Mouse (Mus musculus) gastrocnemius, adult 8-10 months (tissue): Measurements from ENCODE around the gene Adam33. TPM values are rescaled to one million over a fixed set of nuclear protein-coding genes. Genes with fewer than 3 reads are reported as not detected.
A peak's percentile ranks its signal among the peaks of the same experiment; 100 is the strongest.
"Not testable (repeated sequence)": the region's sequence is repeated elsewhere in the genome, so short reads cannot be mapped to it uniquely, and the experiment has no call there.

Experiments
- DNase-seq, 2 experiments: peaks; one replicate each; pipeline ENCODE4 v3.0.0; 2022; ENCODE audit warnings: low spot score in 2 of 2
- total RNA-seq, 4 experiments: library from RNA; stranded (reverse); gene quantifications; 2 replicates each; pipeline ENCODE4 v1.2.4; 2022

The Adam33 gene
- total RNA-seq, 4 experiments from 2014 or later: 0.82 to 1.8 (median 1.3) TPM

- no peak for DNase-seq
Observed at GRCm38 (mm10) chr2:131058672-131059071, 4.9 kb downstream of the Adam33 start.

- DNase-seq: no peak
Observed at GRCm38 (mm10) chr2:131056191-131056590, 7.4 kb downstream of the Adam33 start.

GRCm38 (mm10) chr2:131055631-131056030, 8.0 kb downstream of the Adam33 start:
- no peak for DNase-seq

DNA sequence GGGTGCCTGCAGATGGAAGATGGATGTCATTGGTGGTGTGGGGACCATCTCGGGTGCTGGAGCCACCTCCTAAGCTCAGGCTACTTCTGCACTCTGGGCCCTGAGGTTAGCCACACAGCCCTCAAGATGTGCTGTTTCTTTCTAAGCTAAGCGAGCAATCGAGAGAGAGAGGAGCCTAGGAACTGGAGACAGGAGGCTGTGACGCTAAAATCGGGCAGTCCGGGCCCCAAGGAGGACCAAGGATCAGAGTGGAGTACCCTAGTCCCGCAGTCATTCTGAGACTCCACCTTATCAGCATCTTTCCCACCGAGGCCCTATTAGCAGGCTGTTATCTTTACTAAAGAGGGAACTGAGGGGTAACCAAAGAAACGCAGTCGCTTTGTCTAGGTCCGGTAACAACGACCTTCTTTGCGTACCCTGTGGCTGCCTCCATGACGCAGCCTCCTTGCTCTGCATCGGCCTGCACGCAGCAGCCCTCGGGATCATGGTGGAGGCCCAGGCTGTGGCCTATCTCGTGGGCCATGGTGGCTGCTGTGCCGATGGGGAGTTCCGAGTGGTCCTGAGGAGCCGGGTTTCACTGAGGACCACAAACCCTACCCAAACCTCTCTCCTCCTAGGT, 8.9 kb downstream of the Adam33 start:
- DNase-seq: no peak

DNA sequence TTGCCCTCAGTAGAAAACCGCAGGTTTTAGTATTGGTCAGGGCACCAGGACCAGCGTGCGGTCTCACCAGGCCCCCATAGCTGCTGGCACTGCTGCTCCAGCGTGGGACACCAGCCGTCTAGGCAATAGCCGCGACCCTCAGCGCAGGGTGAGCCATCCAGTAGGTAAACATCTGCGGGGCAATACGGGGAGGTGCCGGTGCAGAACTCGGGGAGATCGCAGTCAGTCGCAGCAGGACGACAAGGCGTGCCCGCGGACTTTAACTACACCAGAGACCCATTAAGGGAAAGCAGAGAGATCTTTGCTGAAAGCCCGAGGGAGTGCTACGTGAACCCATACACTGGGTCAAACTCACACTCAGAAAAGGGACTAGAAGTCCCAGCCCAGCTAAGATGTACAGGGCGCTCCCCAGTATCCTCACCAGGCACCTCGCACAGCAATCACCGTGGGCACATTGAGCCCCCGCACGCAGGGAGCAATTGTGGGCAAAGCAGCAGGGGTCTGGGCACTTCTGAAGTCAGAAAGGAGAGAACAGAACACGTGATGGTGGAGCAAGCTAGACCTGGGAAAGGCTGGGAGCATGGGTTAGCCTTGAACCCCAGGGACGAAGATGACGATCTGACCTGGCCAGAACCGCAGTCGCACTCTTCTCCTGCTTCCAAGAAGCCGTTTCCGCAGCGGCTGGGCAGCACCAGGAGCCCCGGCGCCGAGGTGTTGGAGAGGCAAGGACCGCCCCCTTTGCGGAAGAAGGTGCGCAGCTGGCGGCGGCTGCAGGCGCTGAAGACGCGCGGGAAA, 9.6 kb downstream of the Adam33 start:
- no peak for DNase-seq

DNA sequence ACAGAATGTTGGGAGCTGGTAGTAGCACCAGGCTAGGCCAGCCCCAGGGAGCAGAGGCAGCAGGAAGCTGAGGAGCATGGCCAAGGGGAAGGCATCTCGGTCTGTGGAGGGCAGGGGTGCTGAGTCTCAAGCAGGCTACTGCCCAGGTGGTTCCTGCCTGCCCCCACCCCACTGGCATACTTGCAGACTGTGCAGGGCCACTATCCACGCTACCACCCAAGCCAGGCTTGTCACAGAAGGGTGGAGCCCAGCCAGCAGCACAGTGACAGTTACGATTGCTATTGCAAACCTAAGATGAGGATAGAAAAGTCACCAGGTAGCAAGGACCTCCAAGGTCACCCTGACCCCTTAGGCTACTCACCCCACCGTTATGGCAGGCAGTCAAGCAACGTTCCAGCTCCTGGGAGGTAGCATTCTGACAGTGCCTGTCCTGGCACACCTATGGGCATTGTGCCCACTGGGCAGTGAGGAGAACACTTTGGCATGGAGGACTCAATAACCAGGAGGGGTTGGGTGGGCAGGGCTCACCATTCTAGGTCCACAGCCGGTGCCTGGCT, 10.7 kb downstream of the Adam33 start:
- DNase-seq: no peak

- no peak for DNase-seq
Observed at GRCm38 (mm10) chr2:131052043-131052442, 11.6 kb downstream of the Adam33 start.

GRCm38 (mm10) chr2:131046025-131046424, 17.6 kb downstream of the Adam33 start:
- no peak for DNase-seq

GRCm38 (mm10) chr2:131044989-131045720, 18.5 kb downstream of the Adam33 start:
- no peak for DNase-seq

- no peak for DNase-seq
Observed at GRCm38 (mm10) chr2:131044354-131044852, 19.2 kb downstream of the Adam33 start.

DNA sequence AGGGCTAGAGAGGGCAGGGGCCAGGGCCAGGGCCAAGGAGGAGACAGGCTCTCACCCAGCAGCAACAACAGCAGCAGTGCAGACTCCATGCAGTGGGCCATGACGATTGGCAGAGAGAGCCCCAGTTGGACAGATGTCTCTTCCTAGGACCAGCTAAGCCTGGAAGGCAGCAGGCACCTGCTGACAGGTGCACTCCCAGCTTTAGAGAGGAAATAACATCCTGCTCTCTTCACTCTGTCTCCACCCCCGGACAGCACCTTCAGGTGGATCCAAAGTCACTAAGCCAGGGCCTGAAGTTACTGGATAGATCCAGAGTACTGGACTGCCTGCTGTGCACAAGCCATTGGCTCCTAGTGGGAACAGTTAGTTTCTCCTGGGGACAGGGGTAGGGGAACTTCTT, 20.6 kb downstream of the Adam33 start, which contains the start of gene Gfra4:
Gfra4 (minus strand) TSS at position 101 of the 400 bp plus-strand sequence.
- DNase-seq: no peak

DNA sequence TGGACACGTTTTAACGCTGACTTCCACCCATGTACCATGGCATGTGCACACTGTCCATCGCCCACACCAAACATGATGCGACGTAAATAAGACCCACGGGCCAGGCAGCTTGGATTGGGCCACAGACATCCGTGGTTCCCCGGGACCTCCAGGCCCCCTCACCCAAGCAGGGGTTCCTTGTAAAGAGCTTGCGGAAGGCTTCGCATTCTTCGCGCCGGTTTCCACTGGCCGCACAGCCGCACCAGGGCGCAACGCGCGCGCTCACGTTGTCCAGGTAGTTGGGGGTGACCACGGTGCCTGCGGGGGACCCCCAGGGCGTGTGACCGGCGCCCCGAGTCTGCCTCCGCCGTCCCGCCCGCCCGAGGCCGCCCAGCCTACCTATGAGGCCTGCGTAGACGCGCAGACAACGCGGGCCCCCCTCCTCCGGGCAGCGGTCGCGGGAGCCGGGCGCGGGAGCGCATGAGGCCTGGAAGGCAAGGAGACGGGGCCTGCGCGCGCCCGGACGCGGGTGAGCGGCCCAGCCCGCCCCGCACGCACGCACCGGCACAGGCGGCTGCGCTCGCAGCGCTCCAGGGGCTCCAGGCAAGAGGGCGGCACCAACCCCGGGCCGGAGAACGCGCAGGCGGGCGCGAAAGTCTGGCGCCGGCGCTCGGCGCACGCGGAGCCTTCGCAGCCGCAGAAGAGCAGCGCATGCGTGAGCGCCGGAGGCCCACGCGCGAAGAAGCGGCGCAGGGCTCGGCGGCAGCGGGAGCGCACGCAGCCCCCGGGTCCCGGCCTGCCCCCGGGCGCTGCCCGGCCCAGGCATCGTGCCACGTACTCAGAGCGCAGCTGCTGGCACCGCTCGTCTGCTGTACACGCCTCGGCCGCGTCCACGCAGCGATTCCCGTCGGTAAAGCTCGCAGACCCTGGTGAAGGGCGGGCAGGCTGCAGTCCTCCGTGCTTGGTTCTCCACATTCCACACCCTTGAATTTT, 22.5 kb downstream of the Adam33 start:
- no peak for DNase-seq

- DNase-seq: no peak
Observed at GRCm38 (mm10) chr2:131038675-131039074, 24.9 kb downstream of the Adam33 start.

DNA sequence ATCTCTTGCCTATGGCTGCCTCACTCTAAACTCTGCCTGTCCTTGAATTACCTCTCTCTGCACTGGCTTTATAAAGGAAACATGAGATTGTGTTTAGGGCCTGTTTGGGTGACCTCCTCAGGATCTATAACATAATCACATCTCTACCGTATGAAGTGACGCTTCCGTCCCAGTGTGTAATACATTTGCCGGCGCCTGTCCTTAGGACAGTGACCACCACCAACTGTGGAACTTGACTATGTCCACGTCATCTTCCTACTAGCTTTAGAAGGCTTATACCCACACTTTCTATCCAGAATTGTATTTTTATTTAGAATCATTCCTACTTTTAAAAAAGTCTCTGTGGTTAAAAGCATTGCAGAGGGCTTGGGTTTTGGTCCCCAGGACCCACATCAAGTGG, 25.4 kb downstream of the Adam33 start:
- no peak for DNase-seq

DNA sequence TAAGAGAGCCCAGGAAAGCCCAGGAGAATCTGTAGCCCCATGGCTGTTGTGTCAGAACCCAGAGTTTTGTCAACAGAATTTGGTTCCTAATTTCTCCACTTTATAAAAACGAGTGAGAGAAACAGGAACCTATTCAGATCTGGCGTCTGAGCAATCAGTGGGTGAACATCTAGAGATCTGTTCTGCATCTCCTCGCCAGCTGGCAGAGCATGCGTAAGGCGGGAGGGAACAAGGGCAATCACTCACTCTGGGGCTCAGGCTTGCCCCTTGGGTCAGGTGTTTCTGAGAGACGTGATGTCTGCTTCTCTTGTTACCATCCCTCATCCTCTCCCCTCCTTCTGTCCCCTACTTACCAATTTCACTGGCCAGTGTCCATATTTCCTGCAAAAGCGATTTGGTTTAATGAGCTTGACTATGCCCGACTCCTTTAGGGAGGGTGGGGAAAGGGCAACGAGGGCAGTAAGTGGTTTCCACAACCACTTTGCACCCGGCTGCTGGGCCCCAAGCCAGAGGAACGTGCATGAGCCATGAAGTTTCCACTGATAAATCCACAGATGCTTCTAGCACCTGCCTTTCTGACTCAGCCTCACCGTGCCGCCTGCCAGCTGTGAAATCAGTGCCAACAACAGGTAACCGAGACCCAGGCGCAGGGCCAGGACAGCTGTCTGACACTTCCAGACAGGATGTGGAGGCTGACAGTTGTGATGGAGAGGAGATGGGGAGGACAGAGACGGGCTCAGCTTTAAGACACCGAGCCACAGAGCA, 26.2 kb downstream of the Adam33 start:
- peak in 1 of 2 experiments; percentile 65 for DNase-seq

GRCm38 (mm10) chr2:131036757-131037156, 26.9 kb downstream of the Adam33 start:
- DNase-seq: no peak

- DNase-seq: no peak
Observed at GRCm38 (mm10) chr2:131036343-131036742, 27.3 kb downstream of the Adam33 start.

DNA sequence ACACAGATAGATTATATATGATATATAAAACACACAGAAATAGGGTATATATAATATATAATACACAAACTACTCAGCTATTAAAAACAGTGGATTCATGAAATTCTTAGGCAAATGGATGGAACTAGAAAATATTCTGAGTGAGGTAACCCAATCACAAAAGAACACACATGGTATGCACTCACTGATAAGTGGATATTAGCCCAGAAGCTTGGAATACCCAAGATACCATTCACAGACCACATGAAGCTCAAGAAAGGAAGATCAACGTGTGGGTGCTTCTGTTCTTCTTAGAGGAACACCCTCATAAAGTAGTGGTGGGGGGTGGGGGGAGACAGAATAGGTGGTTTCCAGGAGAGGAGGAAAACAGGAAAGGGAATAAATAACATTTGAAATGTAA, 32.2 kb downstream of the Adam33 start:
- not testable (repeated sequence) for DNase-seq

DNA sequence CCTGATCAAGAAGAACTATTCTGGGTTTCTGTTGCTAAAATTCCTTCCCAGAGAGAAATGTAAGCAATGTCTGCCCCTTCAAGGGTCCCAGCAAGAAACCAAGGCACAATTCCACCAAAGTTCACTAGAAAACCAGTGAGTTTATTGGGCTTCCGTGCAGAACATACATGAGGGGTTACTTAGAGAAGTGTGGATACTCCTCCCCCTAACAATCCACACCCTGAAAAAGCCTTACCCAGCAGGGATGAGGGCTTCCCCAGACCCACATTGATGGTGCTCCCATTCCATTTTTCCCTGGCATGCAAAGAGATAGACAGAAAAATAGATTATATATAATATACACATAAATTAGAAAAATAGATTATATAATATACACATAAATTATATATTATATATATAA, 32.6 kb downstream of the Adam33 start:
- DNase-seq: no peak

GRCm38 (mm10) chr2:131030561-131030960, 33.1 kb downstream of the Adam33 start:
- no peak for DNase-seq
